Mouse (Mus musculus): ENCODE data around the gene Marc2. TPM values are rescaled to one million over a fixed set of nuclear protein-coding genes. Genes with fewer than 3 reads are reported as not detected.

Marc2 gene
- polyA plus RNA-seq, 1 experiment from 2014 or later, result 114 TPM

DNA sequence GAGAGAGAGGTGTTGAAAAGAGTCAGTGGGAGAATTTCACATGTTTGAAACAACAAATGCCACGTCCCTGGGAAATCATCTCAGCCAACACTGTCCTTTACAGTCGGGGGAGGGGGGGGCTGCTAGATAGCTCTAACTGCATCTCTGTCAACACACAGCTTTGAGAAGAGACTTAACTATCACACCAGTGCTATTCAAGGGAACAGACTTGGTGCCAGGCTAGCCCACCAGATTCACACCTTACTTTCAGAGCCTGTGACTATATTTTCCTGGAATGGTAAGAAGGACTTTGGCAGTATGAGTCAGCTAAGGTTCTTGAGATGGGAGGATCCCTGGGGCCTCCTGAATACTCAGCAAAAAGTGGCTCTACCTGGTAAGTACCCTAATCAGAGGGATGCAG is 31.1 kb upstream of the Marc2 start:
- Histone ChIP-seq H3K4me1 (replicated peaks; ENCODE audit: control insufficient read depth, insufficient read depth, low read length) (no peaks in the 10 kb centered on the region; the same call in 1 of the 2 replicates), H3K4me3 (ENCODE audit: low read depth, low read length) (no peak overlapping the region), H3K27ac (ENCODE audit: low read depth, low read length) (no peak overlapping the region), H3K27me3 (ENCODE audit: control insufficient read depth, insufficient read depth, low read length) (peaks cover 12% of the 10 kb centered on the region), H3K9ac (ENCODE audit: low read depth, low read length) (no peak overlapping the region), H3K4me2 (replicated peaks; ENCODE audit: low read depth, low read length) (no peak overlapping the region), H3K9me3 (ENCODE audit: control insufficient read depth, low read length) (no peaks in the 10 kb centered on the region), H3K36me3 (ENCODE audit: control insufficient read depth, insufficient read depth, low read length) (no peaks in the 10 kb centered on the region)
- WGBS, result 76% methylated on average over 2 of the region's 2 CpGs
- no peak for DNase-seq (ENCODE audit: low spot score)
- ATAC-seq (ENCODE audit: low FRiP score), result no peak

DNA sequence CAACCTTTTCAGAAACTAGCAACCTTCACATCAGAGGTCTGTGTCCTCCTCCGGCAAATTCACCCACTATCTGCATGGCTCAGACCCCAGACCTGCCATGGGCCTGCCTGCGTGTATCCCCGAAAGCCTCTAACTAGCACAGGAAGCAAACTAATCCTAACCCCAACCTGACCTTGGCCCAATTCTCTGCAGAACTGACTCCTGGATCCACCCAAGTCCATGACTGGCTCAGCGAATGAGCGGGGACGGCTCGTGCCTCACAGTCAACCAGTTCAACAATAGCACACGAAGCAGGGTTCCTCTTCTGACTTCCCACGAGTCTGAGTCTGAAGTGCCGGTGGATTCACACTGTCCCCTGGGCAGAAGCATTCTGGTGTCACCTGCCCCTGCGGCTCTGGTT is 27.7 kb upstream of the Marc2 start:
- WGBS, result 81% methylated on average over 11 of the region's 11 CpGs
- no peak overlapping the region for H3K4me3 ChIP-seq (ENCODE audit: low read depth, low read length)
- no peaks in the 10 kb centered on the region for H3K9me3 ChIP-seq (ENCODE audit: control insufficient read depth, low read length)
- no peaks in the 10 kb centered on the region for H3K36me3 ChIP-seq (ENCODE audit: control insufficient read depth, insufficient read depth, low read length)
- H3K27ac ChIP-seq (ENCODE audit: low read depth, low read length), result no peak overlapping the region
- ATAC-seq (ENCODE audit: low FRiP score) (no peak), DNase-seq (ENCODE audit: low spot score) (no peak)
- H3K27me3 ChIP-seq (ENCODE audit: control insufficient read depth, insufficient read depth, low read length), result no peaks in the 10 kb centered on the region
- no peak overlapping the region for H3K9ac ChIP-seq (ENCODE audit: low read depth, low read length)
- H3K4me1 ChIP-seq (replicated peaks; ENCODE audit: control insufficient read depth, insufficient read depth, low read length), result no peaks in the 10 kb centered on the region
- H3K4me2 ChIP-seq (replicated peaks; ENCODE audit: low read depth, low read length), result no peak overlapping the region

DNA sequence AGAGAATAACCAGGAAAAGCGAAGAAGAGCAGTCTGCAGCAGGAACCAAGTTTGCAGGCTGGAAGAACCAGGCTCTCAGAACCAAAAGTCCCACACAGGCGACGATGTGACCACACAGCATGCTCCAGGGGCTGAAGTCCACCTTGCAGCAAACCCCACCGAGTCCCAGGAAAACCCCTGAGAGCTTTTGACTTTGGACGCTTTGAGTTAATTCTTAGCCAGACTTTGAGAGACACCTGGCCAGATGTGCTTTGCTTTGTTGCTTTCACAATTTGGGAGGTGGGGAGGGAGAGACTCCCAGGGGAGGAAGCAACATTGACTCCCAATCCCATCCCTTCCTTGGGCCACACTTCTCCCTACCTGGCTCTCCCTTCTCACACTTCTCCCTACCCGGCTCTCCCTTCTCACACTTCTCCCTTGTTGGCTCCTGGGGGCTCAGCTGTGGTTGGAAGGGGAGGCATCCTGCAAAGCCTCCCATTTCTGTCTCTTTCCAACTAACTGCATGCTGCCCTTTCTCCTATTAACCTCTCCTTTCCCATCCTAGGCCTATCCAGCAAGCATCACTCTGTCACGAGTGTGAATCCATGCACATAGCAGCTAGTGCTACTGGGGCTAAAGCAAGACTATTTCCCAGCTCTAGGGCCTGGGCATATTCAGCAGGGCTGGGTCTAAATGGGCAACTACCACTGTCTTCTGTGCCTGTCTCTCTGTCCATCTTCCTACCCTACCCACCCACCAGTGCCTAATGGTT is 26.0 kb upstream of the Marc2 start:
- DNase-seq (ENCODE audit: low spot score), result no peak
- no peak overlapping the region for H3K9ac ChIP-seq (ENCODE audit: low read depth, low read length)
- no peak overlapping the region for H3K4me3 ChIP-seq (ENCODE audit: low read depth, low read length)
- H3K9me3 ChIP-seq (ENCODE audit: control insufficient read depth, low read length), result no peaks in the 10 kb centered on the region
- no peak overlapping the region for H3K4me2 ChIP-seq (replicated peaks; ENCODE audit: low read depth, low read length)
- H3K36me3 ChIP-seq (ENCODE audit: control insufficient read depth, insufficient read depth, low read length), result no peaks in the 10 kb centered on the region
- ATAC-seq (ENCODE audit: low FRiP score), result no peak
- H3K27me3 ChIP-seq (ENCODE audit: control insufficient read depth, insufficient read depth, low read length), result no peaks in the 10 kb centered on the region
- no peak overlapping the region for H3K27ac ChIP-seq (ENCODE audit: low read depth, low read length)
- H3K4me1 ChIP-seq (replicated peaks; ENCODE audit: control insufficient read depth, insufficient read depth, low read length), result no peaks in the 10 kb centered on the region
- 76% methylated on average over 7 of the region's 7 CpGs for WGBS

DNA sequence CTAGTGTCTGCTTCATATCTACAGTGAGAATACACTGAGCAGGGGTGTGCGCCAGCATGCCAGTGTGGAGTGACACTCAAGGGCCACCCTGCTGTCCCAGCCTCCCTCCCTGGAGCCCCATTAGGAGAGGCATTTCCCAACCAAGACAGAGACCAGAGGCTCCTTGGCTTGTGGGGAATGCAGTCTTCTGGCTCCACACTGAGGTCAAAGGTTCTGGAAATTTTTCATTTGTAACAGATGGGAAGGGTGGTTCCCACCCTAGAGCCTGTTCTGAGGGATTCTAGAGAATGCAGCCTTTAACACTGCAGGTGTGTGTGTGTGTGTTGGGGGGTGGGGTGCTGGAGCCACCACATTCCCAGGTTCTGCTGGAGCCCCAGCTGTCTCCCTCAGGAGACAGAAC is 25.3 kb upstream of the Marc2 start:
- ATAC-seq (ENCODE audit: low FRiP score) (no peak), DNase-seq (ENCODE audit: low spot score) (no peak)
- Histone ChIP-seq H3K27ac (ENCODE audit: low read depth, low read length) (no peak overlapping the region), H3K4me2 (replicated peaks; ENCODE audit: low read depth, low read length) (no peak overlapping the region), H3K36me3 (ENCODE audit: control insufficient read depth, insufficient read depth, low read length) (no peaks in the 10 kb centered on the region), H3K27me3 (ENCODE audit: control insufficient read depth, insufficient read depth, low read length) (no peaks in the 10 kb centered on the region), H3K9ac (ENCODE audit: low read depth, low read length) (no peak overlapping the region), H3K9me3 (ENCODE audit: control insufficient read depth, low read length) (no peaks in the 10 kb centered on the region), H3K4me1 (replicated peaks; ENCODE audit: control insufficient read depth, insufficient read depth, low read length) (no peaks in the 10 kb centered on the region), H3K4me3 (ENCODE audit: low read depth, low read length) (no peak overlapping the region)
- 67% methylated on average over 1 of the region's 1 CpGs for WGBS

DNA sequence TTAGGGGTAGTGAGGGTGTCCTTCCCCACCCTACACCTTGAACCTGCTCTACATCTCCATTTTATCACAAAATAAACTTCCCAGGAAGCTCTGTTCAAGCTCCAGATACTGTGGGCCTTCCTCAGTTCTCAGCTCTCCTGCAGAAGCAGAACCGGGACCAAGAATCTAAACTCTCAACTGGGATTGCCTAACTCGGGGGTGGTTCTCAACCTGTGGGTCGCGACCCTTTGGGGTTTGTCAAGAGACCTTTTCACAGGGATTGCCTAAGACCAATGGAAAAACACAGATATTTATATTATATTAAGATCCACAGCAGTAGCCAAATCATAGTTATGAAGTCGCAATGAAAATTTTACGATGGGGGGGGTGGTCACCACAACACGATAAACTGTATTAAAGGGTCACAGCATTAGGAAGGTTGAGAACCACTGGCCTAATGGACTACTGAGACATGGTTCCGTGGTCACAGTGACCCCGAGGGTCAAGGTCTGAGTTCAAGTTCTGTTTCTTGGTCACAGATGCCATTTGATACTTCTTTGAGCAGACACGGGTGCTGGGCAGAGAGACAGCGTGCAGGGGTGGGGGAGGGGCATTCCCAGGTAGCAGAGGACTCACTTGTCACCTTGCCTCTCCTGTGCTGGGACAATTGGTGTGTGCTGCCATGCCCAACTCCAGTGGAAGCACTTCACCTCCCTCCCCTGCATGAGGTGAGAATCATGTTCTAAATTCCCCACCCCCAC is 24.6 kb upstream of the Marc2 start:
- Histone ChIP-seq H3K4me1 (replicated peaks; ENCODE audit: control insufficient read depth, insufficient read depth, low read length) (no peaks in the 10 kb centered on the region), H3K27me3 (ENCODE audit: control insufficient read depth, insufficient read depth, low read length) (no peaks in the 10 kb centered on the region), H3K4me3 (ENCODE audit: low read depth, low read length) (no peak overlapping the region), H3K4me2 (replicated peaks; ENCODE audit: low read depth, low read length) (no peak overlapping the region), H3K27ac (ENCODE audit: low read depth, low read length) (no peak overlapping the region), H3K36me3 (ENCODE audit: control insufficient read depth, insufficient read depth, low read length) (no peaks in the 10 kb centered on the region), H3K9ac (ENCODE audit: low read depth, low read length) (no peak overlapping the region), H3K9me3 (ENCODE audit: control insufficient read depth, low read length) (no peaks in the 10 kb centered on the region)
- 85% methylated on average over 11 of the region's 11 CpGs for WGBS
- no peak for DNase-seq (ENCODE audit: low spot score)
- ATAC-seq (ENCODE audit: low FRiP score), result no peak

DNA sequence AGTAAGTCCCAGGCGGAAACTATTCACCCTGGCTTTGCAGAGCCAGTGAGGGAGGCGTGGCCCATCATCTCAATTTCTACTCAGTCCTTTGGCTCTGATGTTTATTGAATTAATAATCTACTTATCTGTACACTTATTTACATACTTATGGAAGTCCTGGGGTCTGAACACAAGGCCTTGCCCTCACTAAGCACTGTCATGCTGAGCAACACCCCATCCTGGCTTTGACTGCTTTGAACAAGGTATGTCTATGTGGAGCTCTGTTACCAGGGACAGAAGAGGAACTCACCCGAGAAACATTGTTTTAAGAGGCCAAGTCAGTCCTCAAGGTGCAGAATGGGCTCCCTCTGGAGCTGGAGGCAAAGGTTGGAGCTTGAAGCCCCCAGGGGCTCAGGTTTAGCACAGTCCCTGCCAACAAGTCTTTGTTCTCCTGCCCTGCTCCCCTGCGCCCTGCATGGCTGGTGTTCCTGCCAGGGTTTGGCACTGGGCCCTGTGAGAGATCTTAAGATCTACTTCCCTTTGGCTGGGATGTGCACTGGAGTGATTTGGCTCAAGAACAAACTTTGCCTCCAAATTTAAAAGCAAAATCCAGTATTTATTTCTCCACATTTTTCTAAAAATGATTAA is 23.8 kb upstream of the Marc2 start:
- Histone ChIP-seq H3K4me2 (replicated peaks; ENCODE audit: low read depth, low read length) (no peak overlapping the region), H3K4me3 (ENCODE audit: low read depth, low read length) (no peak overlapping the region), H3K9me3 (ENCODE audit: control insufficient read depth, low read length) (no peaks in the 10 kb centered on the region), H3K27ac (ENCODE audit: low read depth, low read length) (no peak overlapping the region), H3K4me1 (replicated peaks; ENCODE audit: control insufficient read depth, insufficient read depth, low read length) (no peaks in the 10 kb centered on the region), H3K9ac (ENCODE audit: low read depth, low read length) (no peak overlapping the region), H3K27me3 (ENCODE audit: control insufficient read depth, insufficient read depth, low read length) (no peaks in the 10 kb centered on the region), H3K36me3 (ENCODE audit: control insufficient read depth, insufficient read depth, low read length) (no peaks in the 10 kb centered on the region)
- DNase-seq (ENCODE audit: low spot score), result no peak
- no peak for ATAC-seq (ENCODE audit: low FRiP score)
- 75% methylated on average over 4 of the region's 4 CpGs for WGBS

DNA sequence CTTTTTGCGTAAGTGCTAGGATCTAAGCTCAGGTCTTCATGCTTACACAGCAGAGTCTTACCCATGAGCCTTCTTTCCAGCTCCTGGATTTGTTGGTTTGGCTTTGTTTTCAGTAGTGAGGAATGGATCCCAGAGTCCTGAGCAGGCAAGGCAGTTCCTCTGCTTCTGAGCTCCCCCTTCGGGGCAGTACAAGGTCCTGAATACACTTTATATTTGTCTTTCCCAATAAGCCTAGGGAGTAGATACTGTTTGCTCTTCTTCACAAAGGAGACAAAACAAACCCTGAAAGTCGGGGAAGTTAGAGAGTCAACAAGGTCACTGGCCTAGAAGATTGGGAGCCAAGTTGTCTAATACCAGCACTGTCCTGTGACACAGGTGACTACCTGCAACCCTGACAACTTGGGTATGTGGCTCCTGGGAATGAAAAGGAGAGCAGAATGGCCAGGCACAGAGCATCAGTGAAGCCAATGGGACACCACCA is 21.4 kb upstream of the Marc2 start:
- 0 out of 2 replicates have a peak, but pooled peaks cover 2% of the 10 kb centered on the region for H3K4me1 ChIP-seq (replicated peaks; ENCODE audit: control insufficient read depth, insufficient read depth, low read length)
- H3K27ac ChIP-seq (ENCODE audit: low read depth, low read length), result no peak overlapping the region
- H3K9ac ChIP-seq (ENCODE audit: low read depth, low read length), result no peak overlapping the region
- ATAC-seq (ENCODE audit: low FRiP score) (no peak), DNase-seq (ENCODE audit: low spot score) (no peak)
- 81% methylated on average over 3 of the region's 3 CpGs for WGBS
- H3K27me3 ChIP-seq (ENCODE audit: control insufficient read depth, insufficient read depth, low read length), result no peaks in the 10 kb centered on the region
- no peaks in the 10 kb centered on the region for H3K36me3 ChIP-seq (ENCODE audit: control insufficient read depth, insufficient read depth, low read length)
- H3K9me3 ChIP-seq (ENCODE audit: control insufficient read depth, low read length), result no peaks in the 10 kb centered on the region
- H3K4me2 ChIP-seq (replicated peaks; ENCODE audit: low read depth, low read length), result no peak overlapping the region
- H3K4me3 ChIP-seq (ENCODE audit: low read depth, low read length), result no peak overlapping the region

DNA sequence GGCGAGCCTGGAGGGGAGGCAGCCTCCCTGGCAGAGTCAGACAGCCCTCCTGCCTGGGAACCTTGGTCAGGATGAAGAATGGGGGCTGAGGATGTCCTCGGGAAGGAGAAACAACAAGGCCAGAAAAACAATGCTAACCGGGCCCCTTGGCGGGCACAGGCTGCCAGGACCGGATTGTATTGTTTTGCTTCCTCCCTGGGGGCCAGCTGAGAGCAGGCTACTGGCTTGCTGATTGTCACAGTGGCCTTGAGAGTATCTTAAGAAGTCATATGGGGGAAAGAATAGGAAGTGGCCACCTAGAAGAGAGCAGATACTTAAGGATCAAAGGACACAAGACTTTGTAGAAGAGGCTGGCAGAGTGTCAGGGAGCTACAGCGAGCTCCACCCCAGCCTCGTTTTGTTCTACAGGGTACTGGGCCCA is 18.1 kb upstream of the Marc2 start:
- Histone ChIP-seq H3K4me3 (ENCODE audit: low read depth, low read length) (no peak overlapping the region), H3K9me3 (ENCODE audit: control insufficient read depth, low read length) (no peaks in the 10 kb centered on the region), H3K4me2 (replicated peaks; ENCODE audit: low read depth, low read length) (no peak overlapping the region), H3K36me3 (ENCODE audit: control insufficient read depth, insufficient read depth, low read length) (no peaks in the 10 kb centered on the region), H3K27me3 (ENCODE audit: control insufficient read depth, insufficient read depth, low read length) (no peaks in the 10 kb centered on the region), H3K9ac (ENCODE audit: low read depth, low read length) (no peak overlapping the region), H3K27ac (ENCODE audit: low read depth, low read length) (no peak overlapping the region), H3K4me1 (replicated peaks; ENCODE audit: control insufficient read depth, insufficient read depth, low read length) (0 out of 2 replicates have a peak, but pooled peaks cover 2% of the 10 kb centered on the region)
- ATAC-seq (ENCODE audit: low FRiP score) (no peak), DNase-seq (ENCODE audit: low spot score) (peak; percentile 18)
- 22% methylated on average over 7 of the region's 7 CpGs for WGBS

All from hindbrain, embryonic 11.5 days (tissue).